Mouse (Mus musculus) lung, postnatal 25 days (tissue): ENCODE results near the gene Ankrd26.
"Not testable (repeated sequence)": the region's sequence is repeated elsewhere in the genome, so short reads cannot be mapped to it uniquely, and the experiment has no call there.

ENCODE experiments used
- DNase-seq: peaks from one replicate; pipeline ENCODE4 v3.0.0; 2022; ENCODE audit warnings: low spot score

Gene Ankrd26

DNA sequence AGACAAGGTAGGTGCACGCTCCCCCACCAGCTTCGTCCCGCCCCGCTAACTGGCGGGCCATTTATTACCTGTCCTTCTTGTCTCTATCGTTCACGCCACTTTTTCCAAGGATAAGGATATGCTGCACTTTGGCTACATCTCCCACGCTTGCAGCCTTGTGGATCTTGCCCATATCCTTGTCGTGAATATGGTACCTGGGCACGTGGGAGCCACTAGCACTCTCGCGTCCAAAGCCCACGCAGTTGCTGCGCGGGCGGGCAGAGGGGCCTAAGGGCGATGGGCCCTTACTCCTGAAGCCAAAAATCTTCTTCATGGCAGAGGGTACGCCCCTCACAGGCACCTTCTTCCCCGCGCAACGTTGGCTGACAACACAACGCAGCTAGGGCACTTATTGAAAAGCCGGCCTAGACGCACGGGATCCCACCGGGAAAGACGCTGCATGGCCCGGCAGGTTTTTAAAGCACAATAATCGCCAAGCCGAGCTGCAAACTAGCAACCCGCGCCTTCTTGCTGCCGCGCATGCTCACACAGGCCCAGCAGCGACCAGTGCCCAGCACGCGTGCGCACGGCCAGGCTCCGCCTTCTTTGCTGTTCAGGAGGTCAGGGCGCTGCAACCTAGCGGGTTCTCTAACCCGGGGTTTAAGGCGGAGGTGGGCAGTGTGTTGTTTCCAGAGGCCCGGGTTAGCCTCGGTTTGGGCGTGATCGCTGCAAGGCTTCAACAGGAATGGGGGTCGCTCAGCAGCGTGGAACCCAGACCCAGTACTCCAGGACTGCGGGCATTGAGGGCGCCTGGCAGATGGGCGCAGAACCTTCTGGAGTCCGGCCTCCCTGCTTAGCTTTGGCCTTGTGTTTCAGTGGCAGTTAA is at the start of gene Ankrd26:
Gene Ankrd26, minus strand, starts transcription at position 482 of the 865 bp plus-strand sequence.
- DNase-seq, result peak; percentile 93

DNA sequence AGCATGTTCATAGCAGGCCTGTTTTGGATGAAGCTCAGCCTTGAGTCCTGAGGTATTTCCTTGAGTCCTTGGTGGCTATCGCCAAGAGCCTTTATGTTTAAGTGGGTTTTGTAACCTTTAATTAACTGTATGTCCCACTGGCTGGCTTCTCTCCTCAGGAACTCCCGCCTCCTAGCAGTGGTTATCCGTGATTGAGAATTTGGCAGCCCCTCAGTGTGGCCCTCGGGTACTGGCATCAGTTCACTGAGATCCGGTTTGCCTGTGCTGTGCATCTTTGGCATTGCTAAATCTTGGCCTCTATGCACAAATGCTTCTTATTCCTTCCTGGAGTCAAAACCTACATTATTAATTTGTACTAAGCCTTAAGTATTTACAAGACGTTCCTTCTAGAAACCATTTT is 46.9 kb upstream of the Ankrd26 start:
- no peak for DNase-seq

DNA sequence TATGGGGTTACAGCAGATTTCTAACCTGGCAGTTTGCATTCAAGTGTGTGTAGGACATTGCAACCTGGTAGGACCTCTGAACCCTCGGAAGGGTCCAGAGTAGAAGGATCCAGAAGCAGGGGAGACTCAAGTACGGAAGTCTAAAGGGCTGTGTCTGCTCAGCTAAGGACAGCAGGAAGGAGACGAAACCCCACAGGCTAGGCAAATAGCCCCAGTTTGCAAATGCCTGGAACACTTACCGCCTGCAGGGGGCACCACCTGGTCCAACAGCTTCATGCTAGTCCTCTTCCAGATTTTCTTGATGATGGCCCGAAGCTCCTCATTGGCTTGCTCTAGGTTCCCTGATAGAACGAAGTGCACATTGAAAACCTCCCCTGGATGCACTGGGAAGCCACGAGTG is 43.9 kb upstream of the Ankrd26 start:
- no peak for DNase-seq

GRCm38 (mm10) chr6:118603825-118604224 is 41.8 kb upstream of the Ankrd26 start:
- DNase-seq, result no peak

DNA sequence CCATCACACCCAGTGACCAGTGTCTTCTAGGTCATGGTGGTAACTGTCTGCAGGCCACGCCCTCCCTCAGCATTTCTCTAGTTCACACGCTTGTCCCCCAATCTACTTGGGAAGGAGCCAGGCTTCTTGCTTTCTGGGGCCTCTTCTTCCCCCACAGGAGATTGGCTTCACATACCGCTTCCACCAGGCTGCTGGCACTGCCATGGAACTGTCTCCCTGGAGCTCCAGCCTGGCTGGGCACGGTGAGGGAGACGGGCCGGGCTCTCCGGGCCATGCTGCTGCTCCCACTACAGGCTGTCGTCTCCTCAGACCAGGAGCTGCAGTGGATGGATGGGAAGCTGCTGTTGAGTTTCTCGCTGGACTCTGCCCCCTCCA is 33.6 kb upstream of the Ankrd26 start:
- DNase-seq, result no peak

DNA sequence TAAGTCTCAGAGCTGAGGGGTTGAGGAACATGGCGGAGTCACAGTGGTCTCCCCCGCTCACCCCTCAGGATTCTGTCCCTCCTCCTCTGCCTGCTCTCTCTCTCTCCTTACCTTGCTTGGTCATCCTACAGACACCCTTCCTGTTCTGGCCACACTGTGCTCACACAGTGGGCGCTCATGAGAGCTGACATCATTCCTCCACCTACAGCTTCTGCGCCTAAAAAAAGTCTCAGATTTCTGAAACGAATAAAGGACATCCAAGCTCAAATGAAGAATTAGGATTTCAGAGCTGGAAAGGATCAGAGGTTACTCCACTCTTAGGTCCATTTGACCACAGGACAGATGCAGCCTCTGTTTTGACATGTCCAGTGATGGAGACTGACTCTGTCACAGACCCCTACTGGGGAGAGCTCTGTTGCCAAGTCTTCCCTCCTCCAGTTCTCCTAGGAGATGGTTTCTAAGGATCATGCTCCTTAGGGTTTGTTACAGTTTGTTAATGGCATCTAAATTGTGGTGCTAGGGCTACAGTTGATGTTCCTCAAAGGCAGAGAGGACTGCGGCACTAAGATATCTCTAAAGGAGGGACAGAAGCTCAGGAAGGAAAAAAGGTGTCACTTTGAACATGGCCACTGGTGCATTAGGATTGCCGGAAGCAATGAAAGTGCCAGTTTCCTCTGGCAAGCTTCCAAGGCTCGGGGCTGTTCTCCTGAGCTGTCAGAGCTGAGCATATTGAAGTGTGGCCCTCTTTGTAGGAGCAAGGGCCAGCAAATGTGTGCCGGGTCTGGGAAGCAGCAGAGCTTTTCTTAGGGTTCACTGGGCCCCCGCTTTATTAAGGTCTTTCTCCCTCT is 33.0 kb upstream of the Ankrd26 start:
- no peak for DNase-seq

DNA sequence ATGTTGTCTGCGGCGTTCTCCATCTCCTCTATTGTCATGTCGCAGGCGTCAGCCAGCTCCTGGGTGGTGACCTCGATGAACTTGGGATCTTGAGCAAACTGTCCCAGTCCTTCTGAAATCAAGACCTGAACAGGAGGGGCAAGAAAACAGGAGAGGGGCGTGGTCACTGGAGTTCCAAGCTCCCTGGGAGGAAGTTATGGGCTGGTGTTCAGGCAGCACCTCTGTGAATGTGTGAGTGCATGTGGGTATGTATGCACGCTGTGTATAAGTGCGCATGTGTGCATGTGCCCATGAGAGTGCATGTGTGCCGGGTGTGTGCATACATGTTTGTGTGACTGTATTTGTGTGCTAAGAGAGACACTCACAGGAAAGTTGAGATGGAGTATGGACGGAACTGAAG is 32.0 kb upstream of the Ankrd26 start:
- peak; percentile 4 for DNase-seq

- DNase-seq, result peak; percentile 26
Measured at GRCm38 (mm10) chr6:118593377-118594061, 31.5 kb upstream of the Ankrd26 start.

DNA sequence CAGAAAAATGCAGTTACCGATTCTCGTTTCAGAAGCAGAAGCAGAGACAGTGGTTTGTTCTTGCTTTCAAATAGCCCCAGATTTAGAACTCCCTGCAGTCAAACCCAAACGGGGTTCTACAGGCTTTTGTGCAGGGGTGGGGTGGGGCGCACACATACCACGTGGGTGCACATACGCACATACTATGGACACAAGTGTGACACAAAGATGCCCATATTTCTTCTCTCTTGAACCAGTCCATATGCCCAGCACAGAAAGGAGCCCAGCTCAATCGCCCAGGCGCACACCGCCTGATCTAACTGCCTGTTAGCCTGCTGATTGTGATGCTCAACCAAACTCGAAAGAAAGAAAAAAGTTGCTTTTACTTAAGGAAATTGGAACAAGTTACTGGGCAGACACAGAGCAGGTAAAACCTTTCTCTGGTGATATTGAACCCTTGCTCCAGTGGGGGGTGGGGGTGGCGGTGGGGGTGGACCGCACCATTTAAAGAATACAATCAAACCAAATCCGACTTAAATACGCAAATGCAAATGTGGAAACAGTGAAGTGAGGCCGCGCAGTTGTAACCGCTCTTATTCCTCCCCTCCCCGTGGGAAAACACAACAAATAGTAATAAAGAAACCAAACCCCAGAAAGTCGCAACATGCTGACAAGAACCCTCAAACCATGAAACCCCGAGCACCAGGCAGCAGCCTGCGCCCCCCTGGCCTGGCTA is 30.8 kb upstream of the Ankrd26 start:
- DNase-seq, result no peak

DNA sequence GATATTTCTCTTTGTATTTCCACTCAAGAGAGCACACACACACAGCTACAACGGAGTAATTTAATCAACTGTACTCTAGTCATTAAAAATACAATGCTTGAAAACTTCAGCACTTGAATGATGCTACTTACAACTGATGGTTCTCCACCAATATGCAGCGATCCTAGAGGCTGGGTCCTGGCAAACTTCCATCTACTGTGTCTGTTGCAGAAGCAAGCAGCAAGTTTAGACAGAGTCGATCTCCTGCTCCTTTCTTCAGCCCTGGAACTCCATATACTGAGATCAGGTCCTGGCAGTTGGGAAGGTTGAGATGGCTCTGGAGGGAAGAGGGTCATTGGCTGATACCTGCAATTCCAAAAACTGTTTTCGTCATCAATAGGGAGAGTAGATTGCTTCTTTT is 16.7 kb upstream of the Ankrd26 start:
- not testable (repeated sequence) for DNase-seq

DNA sequence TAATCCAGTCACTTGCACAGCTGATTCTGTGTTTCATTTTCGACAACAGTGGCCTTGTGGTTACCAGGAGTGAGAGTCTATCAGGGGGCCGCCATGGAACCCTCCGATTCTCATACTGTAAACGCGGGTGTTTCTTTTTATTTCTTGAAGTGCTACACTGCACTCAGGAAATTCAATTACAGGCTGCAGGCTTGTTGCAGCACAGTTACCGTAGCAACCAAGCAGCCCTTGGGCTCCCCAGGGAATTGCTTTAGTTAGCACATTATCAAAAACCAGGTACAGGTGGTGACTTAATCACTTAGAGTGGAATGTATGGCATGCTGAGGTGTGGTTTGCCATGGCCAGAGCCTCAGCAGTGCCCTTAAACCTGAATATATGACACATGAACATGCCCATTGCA is 12.3 kb upstream of the Ankrd26 start:
- DNase-seq, result no peak

- DNase-seq, result no peak
Measured at GRCm38 (mm10) chr6:118567816-118568215, 5.8 kb upstream of the Ankrd26 start.

DNA sequence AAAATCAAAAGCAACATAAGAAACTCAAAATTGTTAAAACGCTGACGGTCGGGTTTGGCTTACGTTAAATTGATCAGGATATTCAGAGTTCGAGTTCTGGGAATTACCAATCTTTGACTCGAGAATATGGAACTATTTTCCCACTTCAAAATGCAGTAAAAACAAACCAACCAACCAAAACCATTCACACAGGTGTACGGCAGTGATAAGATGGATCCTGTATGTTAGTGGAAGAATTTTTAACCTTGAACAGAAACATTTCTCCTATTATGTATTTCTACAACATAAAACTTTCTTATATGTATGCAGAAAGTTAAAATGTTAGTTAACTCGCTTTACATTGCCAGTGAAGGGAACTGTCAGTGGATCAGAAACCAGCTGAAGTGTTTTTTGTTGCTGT is 801 bp downstream of the Ankrd26 start:
- DNase-seq, result no peak

- no peak for DNase-seq
Measured at GRCm38 (mm10) chr6:118538627-118539026, 23.4 kb downstream of the Ankrd26 start.

DNA sequence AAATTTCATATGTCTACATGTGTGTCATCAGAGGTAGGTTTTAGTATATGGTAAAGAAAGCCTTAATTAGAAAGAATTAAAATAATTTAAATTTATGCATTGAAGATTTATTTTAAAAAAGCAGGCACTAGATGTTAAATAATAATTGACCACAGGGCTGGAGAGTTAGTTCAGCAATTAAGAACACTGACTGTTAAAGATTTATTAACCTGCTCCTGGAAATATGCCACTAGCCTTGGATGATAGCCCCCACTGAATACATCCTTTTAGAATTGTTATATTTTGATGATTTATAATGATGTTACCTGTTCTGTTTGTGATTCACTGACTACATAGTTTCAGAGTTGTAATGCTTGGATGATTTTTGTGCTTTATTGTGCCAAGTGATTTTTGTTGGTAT is 24.8 kb downstream of the Ankrd26 start:
- DNase-seq, result not testable (repeated sequence)

DNA sequence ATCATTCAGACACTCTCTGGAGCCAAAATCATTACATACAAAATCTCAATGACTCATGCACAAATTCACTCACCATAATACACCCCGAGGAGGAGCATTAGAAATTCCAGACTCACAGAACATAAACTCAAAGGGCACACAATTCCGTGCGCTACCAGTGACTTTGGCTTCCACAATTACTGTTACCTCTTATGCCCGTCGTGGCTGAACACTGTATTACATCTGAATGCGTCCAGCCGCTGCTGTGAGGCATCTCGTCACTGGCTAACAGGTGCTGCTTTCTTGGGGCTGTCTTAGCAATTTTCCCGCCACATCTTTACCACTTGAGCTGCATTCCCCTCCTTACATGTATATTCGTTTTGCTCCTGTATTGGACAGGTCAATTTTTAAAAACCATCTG is 26.7 kb downstream of the Ankrd26 start:
- no peak for DNase-seq

DNA sequence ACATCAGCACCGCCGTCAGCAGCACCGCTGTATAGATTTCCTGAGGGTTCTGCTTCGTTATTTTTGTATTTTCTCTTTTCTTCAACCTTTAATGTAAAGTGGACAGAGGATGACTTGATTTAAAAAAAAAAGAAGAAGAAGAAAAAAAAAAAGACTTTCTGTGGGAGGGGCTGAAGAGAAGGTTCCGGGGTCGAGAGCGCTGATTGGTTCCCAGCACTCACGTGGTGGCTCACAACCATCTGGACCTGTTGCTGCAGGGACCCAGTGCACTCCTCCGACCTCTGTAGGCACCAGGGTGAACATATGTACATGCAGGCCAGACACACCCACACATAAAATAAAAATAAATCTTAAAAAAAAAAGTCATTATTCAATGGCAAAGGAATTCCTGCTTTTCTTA is 28.6 kb downstream of the Ankrd26 start:
- DNase-seq, result no peak

GRCm38 (mm10) chr6:118520668-118521067 is 41.4 kb downstream of the Ankrd26 start:
- no peak for DNase-seq

- DNase-seq, result no peak
Measured at GRCm38 (mm10) chr6:118513335-118514012, 48.6 kb downstream of the Ankrd26 start.

DNA sequence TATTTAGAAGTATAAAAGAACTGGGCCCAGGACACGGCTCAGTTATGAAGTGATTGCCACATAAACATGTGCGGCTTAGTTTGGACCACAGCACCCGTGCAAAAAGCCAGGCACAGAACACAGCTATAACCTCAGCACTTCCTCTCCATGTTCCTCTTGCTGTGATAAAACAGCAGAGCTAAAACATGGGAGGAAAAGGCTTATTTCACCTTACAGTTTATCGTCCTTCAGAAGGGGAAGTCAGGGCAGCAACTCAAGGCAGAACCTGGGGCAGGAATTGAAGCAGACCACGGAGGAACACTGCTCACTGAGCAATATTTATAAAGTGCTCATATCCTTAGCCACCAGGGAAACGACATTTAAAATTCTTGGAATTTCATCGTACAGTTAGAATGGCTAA is 63.0 kb downstream of the Ankrd26 start:
- DNase-seq, result no peak

- DNase-seq, result no peak
Measured at GRCm38 (mm10) chr6:118482125-118482524, 79.9 kb downstream of the Ankrd26 start.
